Comparison of ENCODE assay signal across 25 mouse cellular contexts in genomic region chr4:90212076-90212475, GRCm38 (mm10). TPM values are rescaled to one million over a fixed set of nuclear protein-coding genes. Genes with fewer than 3 reads are reported as not detected.
"Had no signal": no experiment of that assay in that cellular context is flagged by ENCODE, and none has a peak within 500 bp of the region (broad histone marks: within the 10 kb centered on the region; RNA-seq: fewer than 3 reads in every experiment).

No protein-coding gene starts in this region.

- H3K36me3 ChIP-seq: neural tube, embryonic 12.5 days; neural tube, embryonic 13.5 days; neural tube, embryonic 15.5 days; stomach, embryonic 15.5 days had no signal

- DNase-seq: right cerebral cortex, adult 18-20 months; right cerebral cortex, postnatal 14 days; right cerebral cortex, postnatal 25 days; right cerebral cortex, postnatal 4 days; spleen, adult 18-20 months; thymus, adult 18-20 months; thymus, adult 2 months; thymus, postnatal 14 days; thymus, postnatal 25 days; thymus, postnatal 36 days; thymus, postnatal 4 days had no signal

- H3K27ac ChIP-seq: neural tube, embryonic 12.5 days; neural tube, embryonic 13.5 days; neural tube, embryonic 15.5 days; stomach, embryonic 15.5 days; stomach, postnatal 0 days had no signal

- H3K4me2 ChIP-seq: neural tube, embryonic 12.5 days; neural tube, embryonic 13.5 days; neural tube, embryonic 15.5 days; stomach, embryonic 15.5 days had no signal

- H3K4me1 ChIP-seq: neural tube, embryonic 12.5 days; neural tube, embryonic 13.5 days; neural tube, embryonic 15.5 days; stomach, embryonic 15.5 days had no signal

- H3K9me3 ChIP-seq: neural tube, embryonic 12.5 days; neural tube, embryonic 13.5 days; neural tube, embryonic 15.5 days; stomach, embryonic 15.5 days had no signal

- H3K27me3 ChIP-seq: neural tube, embryonic 12.5 days; neural tube, embryonic 13.5 days; neural tube, embryonic 15.5 days; stomach, embryonic 15.5 days had no signal

- H3K9ac ChIP-seq: neural tube, embryonic 12.5 days; neural tube, embryonic 13.5 days; neural tube, embryonic 15.5 days; stomach, embryonic 15.5 days had no signal

- H3K4me3 ChIP-seq: neural tube, embryonic 12.5 days; neural tube, embryonic 13.5 days; neural tube, embryonic 15.5 days; stomach, embryonic 15.5 days had no signal

RNA-seq across cellular contexts. Expression of gene Zfp352, which starts 6.5 kb away (rescaled TPM):
- total RNA-seq: neutrophil, adult 5-6 weeks had no signal
- polyA plus RNA-seq: neural tube, embryonic 11.5 days; neural tube, embryonic 12.5 days; neural tube, embryonic 13.5 days; neural tube, embryonic 14.5 days; neural tube, embryonic 15.5 days; small intestine, adult 2 months; spleen, adult 2 months; stomach, embryonic 14.5 days; stomach, embryonic 15.5 days; stomach, embryonic 16.5 days; stomach, postnatal 0 days; thymus, adult 2 months; thymus, postnatal 0 days; urinary bladder, adult 2 months had no signal
